Mouse (Mus musculus) thymus, adult 2 months (tissue): Measurements from ENCODE around the gene Mpp6.

Experiments
- CTCF ChIP-seq: fragments of 200-500 bp; IDR thresholded peaks from 2 replicates; pipeline ENCODE4 v1.5.1; 2012; ENCODE audit warnings: mild to moderate bottlenecking, control low read depth, low read length, moderate library complexity, borderline replicate concordance; ENCODE audit not compliant: control insufficient read depth, poor library complexity, insufficient read depth; ENCODE audit errors: extremely low read depth
- POLR2A ChIP-seq: fragments of 200-500 bp; IDR thresholded peaks from 2 replicates; pipeline ENCODE4 v1.6.1; 2012; ENCODE audit warnings: mild to moderate bottlenecking, low read length, control low read depth, moderate library complexity; ENCODE audit not compliant: control insufficient read depth, poor library complexity, insufficient read depth; ENCODE audit errors: extremely low read depth

- TF ChIP-seq POLR2A (no peak), CTCF (no peak)
Measured at GRCm38 (mm10) chr6:50215986-50216385, 105.9 kb downstream of the Mpp6 start.
